Mouse (Mus musculus): Measurements from ENCODE around the gene Ccdc146.

Ccdc146 gene

DNA sequence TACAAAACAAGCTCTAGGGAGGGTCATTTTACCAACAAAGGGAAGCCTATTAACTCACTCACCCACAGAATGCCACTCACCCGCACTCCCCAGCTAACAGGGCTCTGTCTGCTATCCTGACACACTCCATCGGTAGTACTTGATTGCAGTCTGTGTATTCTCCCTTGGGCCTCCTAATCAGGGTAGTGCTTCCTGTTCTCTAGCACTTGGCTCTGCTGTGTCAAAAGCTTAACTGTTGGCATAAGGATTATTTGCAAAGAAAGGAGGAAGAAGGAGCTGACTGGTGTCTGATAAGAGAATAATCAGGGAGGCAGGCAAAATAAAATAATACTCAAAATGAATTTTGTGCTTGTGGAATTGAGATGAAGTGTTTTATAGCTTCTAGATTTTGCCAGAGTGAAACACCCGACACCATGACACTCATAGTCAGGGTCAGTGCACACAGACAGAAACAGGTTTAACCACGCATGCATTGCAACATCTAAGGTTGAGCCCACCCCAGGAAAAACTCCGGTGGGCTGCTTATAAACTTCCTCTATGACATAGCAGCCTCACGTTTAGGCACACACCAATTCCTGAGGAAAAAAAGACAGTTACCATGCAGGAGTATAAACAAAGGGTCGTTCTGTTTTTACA lies 29.2 kb downstream of the Ccdc146 start:
- TF ChIP-seq CTCF (conservative IDR thresholded peaks at IDR 0.05; ENCODE audit: low read length) (no peak), NANOG (IDR thresholded peaks at IDR 0.05; ENCODE audit: borderline replicate concordance, low read length) (no peak), POU5F1 (IDR thresholded peaks at IDR 0.05; ENCODE audit: borderline replicate concordance, low read length) (no peak)
- Histone ChIP-seq H3K4me1 (replicated peaks; ENCODE audit: low read depth, low read length) (no peaks in the 10 kb centered on the region), H3K36me3 (ENCODE audit: insufficient read depth, low read length) (no peaks in the 10 kb centered on the region), H3K4me3 (replicated peaks; ENCODE audit: low read length) (no peak overlapping the region), H3K27me3 (ENCODE audit: insufficient read depth, low read length) (no peaks in the 10 kb centered on the region), H3K9me3 (ENCODE audit: low read length) (no peaks in the 10 kb centered on the region)

DNA sequence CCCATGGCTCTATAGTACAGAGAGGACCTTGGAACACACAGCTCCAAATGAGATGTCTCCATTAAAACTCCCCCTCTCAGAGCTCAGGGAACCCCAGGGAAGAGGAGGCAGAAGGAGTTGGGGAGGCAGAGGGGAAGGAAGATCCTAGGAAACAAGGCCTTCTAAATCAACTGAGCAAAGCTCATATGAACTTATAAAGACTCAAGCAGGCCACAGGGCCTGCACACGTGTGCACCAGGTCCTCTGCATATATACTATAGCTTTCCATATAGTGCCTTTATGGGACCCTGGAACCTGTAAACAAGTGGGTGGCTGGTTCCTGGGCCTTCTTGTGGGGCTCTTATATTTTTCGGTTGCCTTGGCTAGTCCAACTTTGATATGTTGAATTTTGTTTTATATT lies 29.9 kb downstream of the Ccdc146 start:
- H3K9me3 ChIP-seq (ENCODE audit: low read length) = no peaks in the 10 kb centered on the region
- no peaks in the 10 kb centered on the region for H3K27me3 ChIP-seq (ENCODE audit: insufficient read depth, low read length)
- H3K4me1 ChIP-seq (replicated peaks; ENCODE audit: low read depth, low read length) = no peaks in the 10 kb centered on the region; the same call in 1 of the 2 replicates
- no peak for TF ChIP-seq CTCF (conservative IDR thresholded peaks at IDR 0.05; ENCODE audit: low read length)
- no peak overlapping the region for H3K4me3 ChIP-seq (replicated peaks; ENCODE audit: low read length)
- H3K36me3 ChIP-seq (ENCODE audit: insufficient read depth, low read length) = no peaks in the 10 kb centered on the region

DNA sequence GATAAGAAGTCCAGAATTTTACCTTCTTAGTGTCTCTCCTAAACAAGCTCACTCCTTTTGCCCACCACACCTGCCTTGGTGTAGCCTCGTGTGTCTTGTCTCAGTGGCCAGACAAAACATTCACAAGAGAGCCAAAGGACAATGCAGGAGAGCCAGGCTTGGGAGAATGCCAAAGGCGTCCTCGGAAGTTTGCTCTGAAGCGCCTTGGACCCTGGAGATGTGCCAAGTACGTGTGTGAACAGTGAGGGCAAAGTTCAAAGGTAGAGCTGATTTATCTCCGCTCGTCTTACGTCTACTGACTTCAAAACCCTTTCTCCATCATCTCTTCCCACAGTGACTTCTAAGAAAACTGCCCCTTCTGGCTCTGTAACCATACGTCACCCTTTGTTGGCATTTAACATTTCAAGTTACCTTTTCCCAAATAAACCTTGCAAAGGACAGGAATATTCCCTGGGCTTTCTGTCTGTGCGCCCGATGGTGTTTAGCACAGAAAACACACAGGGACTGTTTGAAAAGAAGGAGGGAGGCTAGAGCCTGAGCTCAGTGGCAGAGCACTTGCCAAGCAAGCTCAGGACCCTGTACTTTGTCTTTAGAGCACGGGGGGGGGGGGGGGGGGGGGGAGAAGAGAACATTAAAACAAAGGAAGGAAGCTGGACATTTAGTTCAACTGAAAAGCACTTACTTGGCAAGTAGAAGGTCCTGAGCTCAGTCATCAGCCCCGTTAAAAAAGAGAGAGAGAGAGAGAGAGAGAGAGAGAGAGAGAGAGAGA lies 32.7 kb downstream of the Ccdc146 start:
- no peaks in the 10 kb centered on the region for H3K9me3 ChIP-seq (ENCODE audit: low read length)
- no peaks in the 10 kb centered on the region for H3K36me3 ChIP-seq (ENCODE audit: insufficient read depth, low read length)
- H3K27me3 ChIP-seq (ENCODE audit: insufficient read depth, low read length) = no peaks in the 10 kb centered on the region
- TF ChIP-seq CTCF (conservative IDR thresholded peaks at IDR 0.05; ENCODE audit: low read length) (no peak), NANOG (IDR thresholded peaks at IDR 0.05; ENCODE audit: borderline replicate concordance, low read length) (no peak), POU5F1 (IDR thresholded peaks at IDR 0.05; ENCODE audit: borderline replicate concordance, low read length) (no peak)
- H3K4me3 ChIP-seq (replicated peaks; ENCODE audit: low read length) = no peak overlapping the region
- peaks cover 3% of the 10 kb centered on the region for H3K4me1 ChIP-seq (replicated peaks; ENCODE audit: low read depth, low read length)

DNA sequence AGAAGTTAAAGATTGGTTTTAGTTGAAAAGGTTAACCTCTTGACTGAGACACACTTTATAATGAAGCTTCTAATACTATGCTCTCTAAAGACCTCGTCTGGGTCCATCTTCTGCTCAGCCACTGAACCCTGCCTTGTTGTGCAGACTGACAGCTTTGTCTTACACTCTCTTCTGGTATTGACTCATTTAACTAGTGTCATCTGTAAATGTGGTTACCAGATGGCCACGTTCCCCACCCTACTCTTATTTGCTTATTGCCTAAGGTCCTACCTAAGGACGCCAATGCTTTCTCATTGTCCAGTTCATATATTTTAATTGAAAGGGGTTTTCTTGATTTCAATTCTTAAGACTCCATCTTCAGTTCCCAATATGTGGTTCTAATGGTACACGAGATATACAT lies 35.6 kb downstream of the Ccdc146 start:
- TF ChIP-seq CTCF (conservative IDR thresholded peaks at IDR 0.05; ENCODE audit: low read length) = no peak
- no peak for TF ChIP-seq POU5F1 (IDR thresholded peaks at IDR 0.05; ENCODE audit: borderline replicate concordance, low read length)
- no peak for TF ChIP-seq NANOG (IDR thresholded peaks at IDR 0.05; ENCODE audit: borderline replicate concordance, low read length)
- Histone ChIP-seq H3K27me3 (ENCODE audit: insufficient read depth, low read length) (no peaks in the 10 kb centered on the region; the same call in 1 of the 2 replicates), H3K4me3 (replicated peaks; ENCODE audit: low read length) (no peak overlapping the region), H3K9me3 (ENCODE audit: low read length) (no peaks in the 10 kb centered on the region), H3K4me1 (replicated peaks; ENCODE audit: low read depth, low read length) (peaks cover 9% of the 10 kb centered on the region), H3K36me3 (ENCODE audit: insufficient read depth, low read length) (no peaks in the 10 kb centered on the region)

DNA sequence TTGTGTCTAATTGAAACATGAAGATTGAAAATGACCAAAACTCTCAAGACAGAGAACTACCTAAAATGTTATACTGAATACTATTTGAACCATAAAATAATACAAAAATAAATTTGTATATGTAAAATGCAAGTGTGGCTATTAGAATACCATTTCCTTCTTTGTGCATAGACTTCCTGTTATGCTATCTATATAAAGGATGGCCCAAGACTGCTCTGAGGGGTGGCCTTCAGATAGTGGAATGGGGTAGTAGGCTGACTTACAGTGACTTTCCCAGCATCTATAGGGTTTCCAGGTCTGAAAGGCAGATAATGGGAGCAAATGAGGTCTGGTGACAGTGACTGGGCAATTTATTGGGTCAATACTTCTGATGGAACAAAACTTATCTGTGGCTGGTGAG lies 37.1 kb downstream of the Ccdc146 start:
- H3K4me1 ChIP-seq (replicated peaks; ENCODE audit: low read depth, low read length) = peaks cover 22% of the 10 kb centered on the region
- no peak for TF ChIP-seq POU5F1 (IDR thresholded peaks at IDR 0.05; ENCODE audit: borderline replicate concordance, low read length)
- no peak for TF ChIP-seq NANOG (IDR thresholded peaks at IDR 0.05; ENCODE audit: borderline replicate concordance, low read length)
- no peak for TF ChIP-seq CTCF (conservative IDR thresholded peaks at IDR 0.05; ENCODE audit: low read length)
- H3K4me3 ChIP-seq (replicated peaks; ENCODE audit: low read length) = no peak overlapping the region
- H3K36me3 ChIP-seq (ENCODE audit: insufficient read depth, low read length) = no peaks in the 10 kb centered on the region
- H3K9me3 ChIP-seq (ENCODE audit: low read length) = no peaks in the 10 kb centered on the region
- no peaks in the 10 kb centered on the region; the same call in 1 of the 2 replicates for H3K27me3 ChIP-seq (ENCODE audit: insufficient read depth, low read length)

DNA sequence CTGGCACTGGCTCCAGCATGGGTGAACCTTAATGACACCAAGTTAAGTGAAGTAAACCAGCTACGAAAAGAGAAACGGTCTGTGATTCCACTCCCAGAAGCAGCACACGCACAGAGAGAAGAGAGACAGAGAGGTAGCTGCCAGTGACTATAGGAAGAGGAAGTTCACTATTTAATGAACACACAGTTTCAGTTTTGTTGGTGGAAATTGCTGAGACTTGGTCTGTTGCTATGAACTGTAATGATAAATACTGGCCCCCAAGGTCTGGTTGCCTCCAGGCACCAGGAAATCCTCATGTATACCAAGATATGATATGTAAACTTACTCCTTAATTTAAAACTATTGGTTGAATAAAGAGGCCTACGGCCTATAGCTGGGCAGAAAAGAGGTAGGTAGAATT lies 38.0 kb downstream of the Ccdc146 start:
- Histone ChIP-seq H3K4me3 (replicated peaks; ENCODE audit: low read length) (no peak overlapping the region), H3K4me1 (replicated peaks; ENCODE audit: low read depth, low read length) (peaks cover 22% of the 10 kb centered on the region), H3K36me3 (ENCODE audit: insufficient read depth, low read length) (no peaks in the 10 kb centered on the region), H3K9me3 (ENCODE audit: low read length) (no peaks in the 10 kb centered on the region), H3K27me3 (ENCODE audit: insufficient read depth, low read length) (no peaks in the 10 kb centered on the region; the same call in 1 of the 2 replicates)
- TF ChIP-seq NANOG (IDR thresholded peaks at IDR 0.05; ENCODE audit: borderline replicate concordance, low read length) = no peak
- no peak for TF ChIP-seq POU5F1 (IDR thresholded peaks at IDR 0.05; ENCODE audit: borderline replicate concordance, low read length)
- no peak for TF ChIP-seq CTCF (conservative IDR thresholded peaks at IDR 0.05; ENCODE audit: low read length)

DNA sequence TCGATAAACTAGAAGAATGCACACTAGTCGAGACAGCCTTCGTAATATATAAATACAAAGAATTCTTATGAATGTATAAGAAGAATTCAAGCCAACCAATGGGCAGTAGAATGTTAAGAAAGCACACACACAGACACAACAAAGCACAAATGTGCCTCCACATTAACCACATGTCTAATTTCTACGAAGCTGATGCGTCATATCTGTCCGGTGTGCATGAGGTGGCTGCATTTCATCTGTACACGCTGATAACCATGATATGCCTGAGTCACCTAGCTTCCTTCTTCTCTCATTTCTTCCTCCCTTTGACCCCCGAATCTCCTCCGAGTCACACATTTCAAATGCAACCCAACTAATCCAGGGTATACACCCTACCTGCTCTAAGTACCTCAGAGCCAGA lies 39.5 kb downstream of the Ccdc146 start:
- H3K36me3 ChIP-seq (ENCODE audit: insufficient read depth, low read length) = no peaks in the 10 kb centered on the region
- no peaks in the 10 kb centered on the region for H3K9me3 ChIP-seq (ENCODE audit: low read length)
- H3K4me3 ChIP-seq (replicated peaks; ENCODE audit: low read length) = no peak overlapping the region
- H3K4me1 ChIP-seq (replicated peaks; ENCODE audit: low read depth, low read length) = peaks cover 22% of the 10 kb centered on the region
- no peaks in the 10 kb centered on the region; the same call in 1 of the 2 replicates for H3K27me3 ChIP-seq (ENCODE audit: insufficient read depth, low read length)
- TF ChIP-seq NANOG (IDR thresholded peaks at IDR 0.05; ENCODE audit: borderline replicate concordance, low read length) (no peak), POU5F1 (IDR thresholded peaks at IDR 0.05; ENCODE audit: borderline replicate concordance, low read length) (no peak), CTCF (conservative IDR thresholded peaks at IDR 0.05; ENCODE audit: low read length) (no peak)

DNA sequence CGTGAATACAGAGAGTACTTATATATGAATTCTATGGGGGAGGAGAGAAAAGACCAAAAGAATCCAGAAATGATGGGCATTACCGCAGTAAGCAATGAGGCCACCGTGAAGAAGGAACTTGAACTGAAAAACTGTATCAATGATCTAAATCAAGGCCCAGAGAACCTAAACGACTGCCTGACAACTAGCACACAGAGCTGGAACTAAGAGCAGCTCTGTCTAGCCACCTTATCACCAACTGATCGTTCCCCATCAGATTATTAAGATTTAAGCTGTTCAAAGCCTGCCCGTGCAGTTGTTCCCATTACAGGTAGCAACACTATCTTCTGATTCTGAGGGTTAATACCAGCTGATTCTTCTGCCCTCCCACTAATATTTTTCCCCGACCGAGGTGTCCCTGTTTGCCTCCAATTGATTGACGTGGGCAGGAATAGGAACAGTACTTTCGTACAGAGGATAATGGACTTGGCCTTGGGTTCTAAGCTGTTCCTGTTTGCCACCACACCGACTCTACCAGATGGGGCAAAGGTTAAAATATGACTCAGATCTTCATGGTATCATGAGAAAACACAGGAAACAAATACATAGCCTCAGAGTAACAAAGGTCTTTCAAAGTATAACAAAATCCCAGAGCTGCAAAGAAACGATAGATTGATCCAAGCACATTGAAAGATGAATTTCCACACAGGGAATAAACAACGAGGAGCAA lies 40.1 kb downstream of the Ccdc146 start:
- no peak overlapping the region for H3K4me3 ChIP-seq (replicated peaks; ENCODE audit: low read length)
- no peaks in the 10 kb centered on the region; the same call in 1 of the 2 replicates for H3K27me3 ChIP-seq (ENCODE audit: insufficient read depth, low read length)
- no peaks in the 10 kb centered on the region for H3K36me3 ChIP-seq (ENCODE audit: insufficient read depth, low read length)
- H3K9me3 ChIP-seq (ENCODE audit: low read length) = no peaks in the 10 kb centered on the region
- TF ChIP-seq POU5F1 (IDR thresholded peaks at IDR 0.05; ENCODE audit: borderline replicate concordance, low read length) (no peak), CTCF (conservative IDR thresholded peaks at IDR 0.05; ENCODE audit: low read length) (no peak), NANOG (IDR thresholded peaks at IDR 0.05; ENCODE audit: borderline replicate concordance, low read length) (no peak)
- H3K4me1 ChIP-seq (replicated peaks; ENCODE audit: low read depth, low read length) = peaks cover 22% of the 10 kb centered on the region
